Mouse (Mus musculus) heart, embryonic 11.5 days (tissue): ENCODE results near the gene Apobec1. TPM values are rescaled to one million over a fixed set of nuclear protein-coding genes. Genes with fewer than 3 reads are reported as not detected.
"Not testable (repeated sequence)": the region's sequence is repeated elsewhere in the genome, so short reads cannot be mapped to it uniquely, and the experiment has no call there.

ENCODE experiments used
- ATAC-seq: fragments of 200-750 bp; cut with Nextera tagmentation; replicated peaks from 2 replicates; pipeline ENCODE4 v1.8.0; 2017; ENCODE audit warnings: moderate library complexity; ENCODE audit not compliant: insufficient number of reproducible peaks, low FRiP score, low TSS enrichment
- H3K27ac ChIP-seq: fragments of 300-500 bp; sonication (generic); 2 replicates; pipeline ENCODE4 v1.5.1; 2014; ENCODE audit warnings: mild to moderate bottlenecking, low read depth, low read length
- H3K27me3 ChIP-seq: fragments of 300-500 bp; sonication (generic); 2 replicates; pipeline ENCODE4 v1.6.1; 2014; ENCODE audit warnings: mild to moderate bottlenecking, low read length, mixed read lengths; ENCODE audit not compliant: control insufficient read depth, insufficient read depth
- H3K36me3 ChIP-seq: fragments of 300-500 bp; sonication (generic); 2 replicates; pipeline ENCODE4 v1.6.1; 2014; ENCODE audit warnings: mild to moderate bottlenecking, low read length, moderate library complexity, mixed read lengths; ENCODE audit not compliant: control insufficient read depth, insufficient read depth
- H3K4me1 ChIP-seq: fragments of 300-500 bp; sonication (generic); 2 replicates; pipeline ENCODE4 v1.6.1; 2014; ENCODE audit warnings: low read length; ENCODE audit not compliant: control insufficient read depth, insufficient read depth
- H3K4me2 ChIP-seq: fragments of 300-500 bp; sonication (generic); 2 replicates; pipeline ENCODE4 v1.6.1; 2014; ENCODE audit warnings: mild to moderate bottlenecking, moderate library complexity
- H3K4me3 ChIP-seq: fragments of 300-500 bp; sonication (generic); 2 replicates; pipeline ENCODE4 v1.5.1; 2014; ENCODE audit warnings: low read depth, low read length
- H3K9ac ChIP-seq: fragments of 300-500 bp; sonication (generic); 2 replicates; pipeline ENCODE4 v1.6.1; 2014; ENCODE audit warnings: mild to moderate bottlenecking, low read depth, low read length, moderate library complexity
- H3K9me3 ChIP-seq: fragments of 300-500 bp; sonication (generic); replicated peaks from 2 replicates; pipeline ENCODE4 v1.6.1; 2016; ENCODE audit warnings: low read length; ENCODE audit not compliant: control insufficient read depth
- WGBS: fragments of 180-500 bp; shearing (Covaris S2); extraction: QIAGEN DNeasy Blood & Tissue Kit; methylation state at CpG from one replicate; pipeline ENCODE4 v1.1.7; 2014; ENCODE audit not compliant: insufficient replicate concordance; 5-methylcytosine and 5-hydroxymethylcytosine counted together
- polyA plus RNA-seq: library from polyadenylated mRNA; unstranded; fragments of >200 nt; fragmentation: Nextera tagmentation; extraction: Ambion mirVana; gene quantifications from 2 replicates; pipeline ENCODE4 v1.2.1, GENCODE M21; 2014

Gene Apobec1
- polyA plus RNA-seq, 1 experiment from 2014 or later = 2.4 TPM

- Histone ChIP-seq H3K36me3 (no peaks in the 10 kb centered on the region), H3K4me2 (no peak overlapping the region), H3K4me1 (no peaks in the 10 kb centered on the region; the same call in 1 of the 2 replicates), H3K4me3 (no peak overlapping the region), H3K9ac (no peak overlapping the region), H3K27me3 (no peaks in the 10 kb centered on the region), H3K27ac (no peak overlapping the region), H3K9me3 (no peaks in the 10 kb centered on the region)
- WGBS = 64% methylated on average over 9 of the region's 9 CpGs
- no peak for ATAC-seq
Measured at GRCm38 (mm10) chr6:122545289-122545882, 56.9 kb downstream of the Apobec1 start.

- H3K27ac ChIP-seq = no peak overlapping the region
- H3K4me2 ChIP-seq = no peak overlapping the region
- H3K9me3 ChIP-seq = no peaks in the 10 kb centered on the region
- 89% methylated on average over 1 of the region's 1 CpGs for WGBS
- H3K27me3 ChIP-seq = no peaks in the 10 kb centered on the region
- H3K4me1 ChIP-seq = no peaks in the 10 kb centered on the region; the same call in 1 of the 2 replicates
- no peak overlapping the region for H3K9ac ChIP-seq
- H3K36me3 ChIP-seq = no peaks in the 10 kb centered on the region
- no peak overlapping the region for H3K4me3 ChIP-seq
- ATAC-seq = no peak
Measured at GRCm38 (mm10) chr6:122544672-122545071, 57.6 kb downstream of the Apobec1 start.

DNA sequence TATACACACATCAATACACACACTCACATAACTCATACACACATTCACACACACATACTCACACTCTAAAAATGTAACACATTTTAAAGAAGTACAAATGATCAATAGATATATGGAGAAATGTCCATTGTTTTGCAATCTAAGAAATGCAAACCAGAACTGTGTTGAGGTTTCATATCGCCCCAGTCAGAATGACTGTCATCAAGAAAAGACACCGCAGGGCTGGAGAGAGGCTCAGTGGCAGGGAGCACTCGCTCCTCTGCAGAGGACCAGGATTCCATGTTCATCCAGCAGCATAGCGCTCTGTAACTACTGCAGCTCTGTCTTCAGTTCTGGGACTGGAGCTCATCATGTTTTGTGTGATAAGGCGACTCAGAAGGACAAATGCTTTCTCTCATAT, 58.7 kb downstream of the Apobec1 start:
- H3K4me1 ChIP-seq = no peaks in the 10 kb centered on the region; the same call in 1 of the 2 replicates
- H3K27me3 ChIP-seq = no peaks in the 10 kb centered on the region
- H3K9ac ChIP-seq = no peak overlapping the region
- H3K9me3 ChIP-seq = no peaks in the 10 kb centered on the region
- H3K36me3 ChIP-seq = no peaks in the 10 kb centered on the region
- H3K4me2 ChIP-seq = no peak overlapping the region
- no peak overlapping the region for H3K4me3 ChIP-seq
- no peak overlapping the region for H3K27ac ChIP-seq
- no peak for ATAC-seq
- WGBS = 66% methylated on average over 5 of the region's 5 CpGs

GRCm38 (mm10) chr6:122542459-122542858, 59.8 kb downstream of the Apobec1 start:
- not testable (repeated sequence) for H3K9ac ChIP-seq, H3K9me3 ChIP-seq, H3K4me3 ChIP-seq, H3K36me3 ChIP-seq, H3K4me2 ChIP-seq, H3K27ac ChIP-seq, ATAC-seq, H3K4me1 ChIP-seq, H3K27me3 ChIP-seq
- 72% methylated on average over 5 of the region's 5 CpGs for WGBS

GRCm38 (mm10) chr6:122539564-122539963, 62.7 kb downstream of the Apobec1 start:
- no peaks in the 10 kb centered on the region for H3K4me1 ChIP-seq
- H3K9me3 ChIP-seq = no peaks in the 10 kb centered on the region
- no peak overlapping the region for H3K9ac ChIP-seq
- H3K4me3 ChIP-seq = no peak overlapping the region
- no peaks in the 10 kb centered on the region for H3K36me3 ChIP-seq
- H3K27me3 ChIP-seq = no peaks in the 10 kb centered on the region
- ATAC-seq = no peak
- H3K4me2 ChIP-seq = no peak overlapping the region
- H3K27ac ChIP-seq = no peak overlapping the region
- WGBS = 85% methylated on average over 9 of the region's 9 CpGs

DNA sequence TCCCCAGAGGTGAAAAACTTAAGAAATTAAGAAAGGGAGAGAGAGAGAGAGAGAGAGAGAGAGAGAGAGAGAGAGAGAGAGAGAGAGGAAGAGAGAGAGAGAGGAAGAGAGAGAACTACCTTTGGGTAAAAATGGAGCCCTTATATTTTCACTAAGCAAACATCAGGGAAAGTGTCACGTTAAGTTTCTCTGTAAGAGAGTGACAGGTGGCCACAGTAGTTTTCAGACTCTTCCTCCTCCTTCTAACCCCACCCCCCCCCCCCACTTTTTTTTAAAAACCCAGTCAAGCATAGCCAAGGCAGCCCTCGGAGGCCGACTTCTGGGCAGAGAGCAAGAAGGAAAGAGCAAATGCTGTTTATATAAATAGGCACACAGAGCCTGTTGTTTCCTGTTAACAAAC, 68.2 kb downstream of the Apobec1 start:
- no peak overlapping the region for H3K27ac ChIP-seq
- no peaks in the 10 kb centered on the region for H3K36me3 ChIP-seq
- H3K27me3 ChIP-seq = no peaks in the 10 kb centered on the region
- WGBS = 51% methylated on average over 3 of the region's 3 CpGs
- no peak for ATAC-seq
- H3K4me3 ChIP-seq = no peak overlapping the region
- no peak overlapping the region for H3K9ac ChIP-seq
- H3K4me1 ChIP-seq = no peaks in the 10 kb centered on the region
- no peak overlapping the region for H3K4me2 ChIP-seq
- no peaks in the 10 kb centered on the region for H3K9me3 ChIP-seq

- no peaks in the 10 kb centered on the region for H3K4me1 ChIP-seq
- H3K36me3 ChIP-seq = no peaks in the 10 kb centered on the region
- peak overlapping the region; percentile 33 for H3K4me2 ChIP-seq
- no peaks in the 10 kb centered on the region for H3K27me3 ChIP-seq
- no peak overlapping the region for H3K9ac ChIP-seq
- peak overlapping the region; percentile 11; the same call in 1 of the 2 replicates for H3K4me3 ChIP-seq
- no peak for ATAC-seq
- no peak overlapping the region for H3K27ac ChIP-seq
- no peaks in the 10 kb centered on the region for H3K9me3 ChIP-seq
- WGBS = 26% methylated on average over 4 of the region's 4 CpGs
Measured at GRCm38 (mm10) chr6:122532883-122533302, 69.4 kb downstream of the Apobec1 start.

GRCm38 (mm10) chr6:122531466-122532174, 70.6 kb downstream of the Apobec1 start:
- Histone ChIP-seq H3K4me1 (no peaks in the 10 kb centered on the region), H3K9ac (no peak overlapping the region), H3K4me3 (no peak overlapping the region), H3K27ac (no peak overlapping the region), H3K27me3 (no peaks in the 10 kb centered on the region), H3K4me2 (no peak overlapping the region), H3K36me3 (no peaks in the 10 kb centered on the region), H3K9me3 (no peaks in the 10 kb centered on the region)
- no peak for ATAC-seq
- 65% methylated on average over 8 of the region's 8 CpGs for WGBS

DNA sequence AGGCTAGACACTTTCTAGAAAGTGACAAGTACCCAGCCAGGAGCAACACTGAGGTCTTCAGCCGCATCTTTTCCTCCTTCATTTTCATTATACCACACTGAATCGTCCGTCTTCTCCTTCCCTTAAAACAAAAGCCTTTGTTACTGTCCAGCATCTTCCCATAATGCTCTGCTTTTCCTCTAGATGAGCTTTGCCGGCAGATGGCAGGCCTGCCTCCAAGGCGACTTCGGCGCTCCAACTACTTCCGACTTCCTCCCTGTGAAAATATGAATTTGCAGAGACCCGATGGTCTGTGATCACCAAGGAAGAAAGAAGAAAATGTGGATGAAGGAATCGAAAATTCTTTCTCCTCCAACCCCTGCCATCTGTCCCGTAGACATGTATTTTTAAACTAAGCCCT, 74.1 kb downstream of the Apobec1 start:
- H3K4me2 ChIP-seq = no peak overlapping the region
- H3K9me3 ChIP-seq = no peaks in the 10 kb centered on the region
- H3K4me3 ChIP-seq = no peak overlapping the region
- H3K27me3 ChIP-seq = no peaks in the 10 kb centered on the region
- ATAC-seq = no peak
- no peak overlapping the region for H3K27ac ChIP-seq
- no peaks in the 10 kb centered on the region for H3K36me3 ChIP-seq
- WGBS = 74% methylated on average over 11 of the region's 11 CpGs
- H3K4me1 ChIP-seq = no peaks in the 10 kb centered on the region
- no peak overlapping the region for H3K9ac ChIP-seq
